Mouse (Mus musculus): ENCODE results near the gene Plac9b.
"Not testable (repeated sequence)": the region's sequence is repeated elsewhere in the genome, so short reads cannot be mapped to it uniquely, and the experiment has no call there.

The Plac9b gene

GRCm38 (mm10) chr14:26182380-26182779, at the start of gene Plac9b:
Plac9b (minus strand) TSS chr14:26182480.
- DNase-seq (ENCODE audit: low spot score in 2 of 2) = not testable (repeated sequence)

- not testable (repeated sequence) for DNase-seq (ENCODE audit: low spot score in 2 of 2)
Observed at GRCm38 (mm10) chr14:26216233-26217000, 34.1 kb upstream of the Plac9b start.

- not testable (repeated sequence) for DNase-seq (ENCODE audit: low spot score in 2 of 2)
Observed at GRCm38 (mm10) chr14:26206926-26207247, 24.6 kb upstream of the Plac9b start, which contains the start of gene Tmem254b. Tmem254b (minus strand) TSS chr14:26207041.

- not testable (repeated sequence) for DNase-seq (ENCODE audit: low spot score in 2 of 2)
Observed at GRCm38 (mm10) chr14:26206197-26206925, 24.1 kb upstream of the Plac9b start.

GRCm38 (mm10) chr14:26197851-26198250, 15.6 kb upstream of the Plac9b start:
- DNase-seq (ENCODE audit: low spot score in 2 of 2) = not testable (repeated sequence)

- DNase-seq (ENCODE audit: low spot score in 2 of 2) = not testable (repeated sequence)
Observed at GRCm38 (mm10) chr14:26188361-26188760, 6.1 kb upstream of the Plac9b start.

GRCm38 (mm10) chr14:26186638-26187037, 4.4 kb upstream of the Plac9b start:
- not testable (repeated sequence) for DNase-seq (ENCODE audit: low spot score in 2 of 2)

- DNase-seq (ENCODE audit: low spot score in 2 of 2) = not testable (repeated sequence)
Observed at GRCm38 (mm10) chr14:26181660-26182059, 620 bp downstream of the Plac9b start.

GRCm38 (mm10) chr14:26175028-26175427, 7.3 kb downstream of the Plac9b start:
- DNase-seq (ENCODE audit: low spot score in 2 of 2) = not testable (repeated sequence)

- DNase-seq (ENCODE audit: low spot score in 2 of 2) = not testable (repeated sequence)
Observed at GRCm38 (mm10) chr14:26173955-26174354, 8.3 kb downstream of the Plac9b start.

- not testable (repeated sequence) for DNase-seq (ENCODE audit: low spot score in 2 of 2)
Observed at GRCm38 (mm10) chr14:26165266-26165665, 17.0 kb downstream of the Plac9b start.

- DNase-seq (ENCODE audit: low spot score in 2 of 2) = not testable (repeated sequence)
Observed at GRCm38 (mm10) chr14:26162423-26162822, 19.9 kb downstream of the Plac9b start.

GRCm38 (mm10) chr14:26161156-26161555, 21.1 kb downstream of the Plac9b start:
- DNase-seq (ENCODE audit: low spot score in 2 of 2) = not testable (repeated sequence)

GRCm38 (mm10) chr14:26156032-26156431, 26.2 kb downstream of the Plac9b start:
- not testable (repeated sequence) for DNase-seq (ENCODE audit: low spot score in 2 of 2)

- DNase-seq (ENCODE audit: low spot score in 2 of 2) = not testable (repeated sequence)
Observed at GRCm38 (mm10) chr14:26147095-26147494, 35.2 kb downstream of the Plac9b start.

- DNase-seq (ENCODE audit: low spot score in 2 of 2) = not testable (repeated sequence)
Observed at GRCm38 (mm10) chr14:26119095-26119494, 63.2 kb downstream of the Plac9b start.

GRCm38 (mm10) chr14:26118550-26119000, 63.7 kb downstream of the Plac9b start:
- DNase-seq (ENCODE audit: low spot score in 2 of 2) = not testable (repeated sequence)

GRCm38 (mm10) chr14:26118150-26118549, 64.1 kb downstream of the Plac9b start, which contains the start of gene Duxbl2:
Duxbl2 (plus strand) TSS chr14:26118349.
- DNase-seq (ENCODE audit: low spot score in 2 of 2) = not testable (repeated sequence)

Data from spleen, postnatal 4 days (tissue).